Mouse (Mus musculus) myocyte (in vitro differentiated cells): ENCODE data around the gene Usp34. TPM values are rescaled to one million over a fixed set of nuclear protein-coding genes. Genes with fewer than 3 reads are reported as not detected.

Source experiments
- H3K27me3 ChIP-seq: one replicate; pipeline ENCODE4 v1.6.1; 2011; ENCODE audit not compliant: control insufficient read depth, insufficient read depth, insufficient read length
- H3K36me3 ChIP-seq: one replicate; pipeline ENCODE4 v1.6.1; 2011; ENCODE audit not compliant: control insufficient read depth, insufficient read depth
- H3K4me2 ChIP-seq: one replicate; pipeline ENCODE4 v1.6.1; 2011; ENCODE audit warnings: low read depth, control low read depth
- H3K4me3 ChIP-seq: one replicate; pipeline ENCODE4 v1.5.1; 2011; ENCODE audit warnings: mild to moderate bottlenecking, control low read depth, moderate library complexity
- H3K79me2 ChIP-seq: one replicate; pipeline ENCODE4 v1.6.1; 2011; ENCODE audit not compliant: control insufficient read depth, insufficient read depth
- H3ac ChIP-seq: one replicate; pipeline ENCODE4 v1.6.1; 2011; ENCODE audit not compliant: control insufficient read depth, insufficient read length
- CEBPB ChIP-seq: IDR thresholded peaks from 2 replicates; pipeline ENCODE4 v1.6.1; 2011; ENCODE audit warnings: mild to moderate bottlenecking, moderate library complexity; ENCODE audit not compliant: poor library complexity, insufficient read depth, severe bottlenecking
- E2F4 ChIP-seq: IDR thresholded peaks from one replicate; pipeline ENCODE4 v1.6.1; 2011; ENCODE audit warnings: mild to moderate bottlenecking, control low read depth, moderate library complexity; ENCODE audit not compliant: insufficient read depth
- MAX ChIP-seq: IDR thresholded peaks from one replicate; pipeline ENCODE4 v1.6.1; 2011; ENCODE audit warnings: low read depth, mild to moderate bottlenecking, control low read depth
- MYOD1 ChIP-seq, 3 experiments: IDR thresholded peaks; one replicate each; pipeline ENCODE4 v1.6.1; 2011; ENCODE audit warnings: control low read depth in 2 of 3, low read depth in 2 of 3, mild to moderate bottlenecking in 2 of 3, moderate library complexity in 1 of 3; ENCODE audit not compliant: insufficient read length in 2 of 3, control insufficient read depth in 1 of 3
- MYOG ChIP-seq, 3 experiments: IDR thresholded peaks; one replicate each; pipeline ENCODE4 v1.6.1; 2011; ENCODE audit warnings: control low read depth in 2 of 3, low read depth in 2 of 3, mild to moderate bottlenecking in 2 of 3; ENCODE audit not compliant: insufficient read length in 2 of 3, control insufficient read depth in 1 of 3, insufficient read depth in 1 of 3
- POLR2A ChIP-seq: IDR thresholded peaks from one replicate; pipeline ENCODE4 v1.6.1; 2011; ENCODE audit warnings: low read depth, mild to moderate bottlenecking, control low read depth, moderate library complexity; ENCODE audit not compliant: insufficient read length
- POLR2AphosphoS2 ChIP-seq: IDR thresholded peaks from one replicate; pipeline ENCODE4 v1.6.1; 2011; ENCODE audit warnings: low read depth, control low read depth; ENCODE audit not compliant: insufficient read length
- REST ChIP-seq: IDR thresholded peaks from one replicate; pipeline ENCODE4 v1.6.1; 2011; ENCODE audit warnings: mild to moderate bottlenecking, control low read depth, moderate library complexity; ENCODE audit not compliant: insufficient read depth, insufficient read length
- SRF ChIP-seq: IDR thresholded peaks from one replicate; pipeline ENCODE4 v1.6.1; 2011; ENCODE audit warnings: low read depth; ENCODE audit not compliant: control insufficient read depth, insufficient read length
- TCF12 ChIP-seq: IDR thresholded peaks from one replicate; pipeline ENCODE4 v1.6.1; 2011; ENCODE audit warnings: mild to moderate bottlenecking, control low read depth; ENCODE audit not compliant: poor library complexity, insufficient read depth, severe bottlenecking
- TCF3 ChIP-seq: IDR thresholded peaks from one replicate; pipeline ENCODE4 v1.6.1; 2011; ENCODE audit warnings: low read depth, control low read depth; ENCODE audit not compliant: insufficient read length
- USF1 ChIP-seq: IDR thresholded peaks from one replicate; pipeline ENCODE4 v1.6.1; 2011; ENCODE audit warnings: low read depth, mild to moderate bottlenecking, control low read depth, moderate library complexity
- polyA plus RNA-seq: library from polyadenylated mRNA; unstranded; fragments of >200 nt; fragmentation: generic; extraction: Trizol; gene quantifications from one replicate; pipeline ENCODE4 v1.2.1, GENCODE M21; 2012; ENCODE audit warnings: missing spikeins

The Usp34 gene
- polyA plus RNA-seq, 1 experiment = 7.2 TPM

DNA sequence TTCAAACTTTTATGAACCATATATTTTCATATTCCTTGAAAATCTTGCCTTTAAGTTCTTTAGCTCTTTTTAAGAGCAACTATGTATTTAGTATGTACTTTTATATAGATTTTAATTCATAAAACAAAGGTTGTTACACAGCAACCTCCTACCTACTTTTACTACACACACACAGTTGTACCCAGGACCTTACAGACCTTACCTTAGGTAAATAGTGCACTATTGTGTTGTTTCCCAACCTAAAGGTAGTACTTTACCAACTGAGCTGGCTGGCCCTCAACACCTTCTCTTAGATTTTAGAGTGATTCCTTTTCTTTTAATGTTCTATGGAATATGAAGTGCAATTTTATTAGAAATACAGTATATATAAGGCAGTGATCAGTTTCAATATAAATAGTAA lies 65.8 kb downstream of the Usp34 start:
- no peak overlapping the region for H3K4me2 ChIP-seq
- TF ChIP-seq TCF12 (no peak), REST (no peak), USF1 (no peak), MAX (no peak), CEBPB (no peak), POLR2AphosphoS2 (no peak), POLR2A (no peak), E2F4 (no peak), MYOD1 (IDR thresholded peaks at IDR 0.05; ENCODE audit: control insufficient read depth in 1 of 3, insufficient read length in 2 of 3, low read depth in 2 of 3) (no peak), MYOG (IDR thresholded peaks at IDR 0.05; ENCODE audit: control insufficient read depth in 1 of 3, insufficient read depth in 1 of 3, insufficient read length in 2 of 3, low read depth in 2 of 3) (no peak), TCF3 (no peak), SRF (no peak)
- H3K36me3 ChIP-seq = peaks cover 48% of the 10 kb centered on the region
- H3K27me3 ChIP-seq = no peaks in the 10 kb centered on the region
- H3K79me2 ChIP-seq = no peaks in the 10 kb centered on the region
- H3K4me3 ChIP-seq = no peak overlapping the region
- no peak overlapping the region for H3ac ChIP-seq

GRCm38 (mm10) chr11:23380055-23380454 lies 73.4 kb downstream of the Usp34 start:
- H3K4me3 ChIP-seq = no peak overlapping the region
- H3ac ChIP-seq = no peak overlapping the region
- no peaks in the 10 kb centered on the region for H3K79me2 ChIP-seq
- H3K27me3 ChIP-seq = no peaks in the 10 kb centered on the region
- no peak for TF ChIP-seq MYOG (IDR thresholded peaks at IDR 0.05; ENCODE audit: control insufficient read depth in 1 of 3, insufficient read depth in 1 of 3, insufficient read length in 2 of 3, low read depth in 2 of 3)
- TF ChIP-seq SRF = no peak
- no peak for TF ChIP-seq TCF12
- TF ChIP-seq MAX = no peak
- TF ChIP-seq REST = no peak
- no peak for TF ChIP-seq POLR2A
- peaks cover 63% of the 10 kb centered on the region for H3K36me3 ChIP-seq
- no peak overlapping the region for H3K4me2 ChIP-seq

GRCm38 (mm10) chr11:23380595-23380994 lies 73.9 kb downstream of the Usp34 start:
- no peaks in the 10 kb centered on the region for H3K79me2 ChIP-seq
- H3K27me3 ChIP-seq = no peaks in the 10 kb centered on the region
- TF ChIP-seq USF1 = no peak
- no peak for TF ChIP-seq TCF12
- no peak for TF ChIP-seq REST
- no peak for TF ChIP-seq SRF
- TF ChIP-seq E2F4 = no peak
- no peak for TF ChIP-seq MAX
- TF ChIP-seq MYOD1 (IDR thresholded peaks at IDR 0.05; ENCODE audit: control insufficient read depth in 1 of 3, insufficient read length in 2 of 3, low read depth in 2 of 3) = no peak
- TF ChIP-seq CEBPB = no peak
- TF ChIP-seq TCF3 = no peak
- no peak for TF ChIP-seq POLR2A
- TF ChIP-seq POLR2AphosphoS2 = no peak
- no peak for TF ChIP-seq MYOG (IDR thresholded peaks at IDR 0.05; ENCODE audit: control insufficient read depth in 1 of 3, insufficient read depth in 1 of 3, insufficient read length in 2 of 3, low read depth in 2 of 3)
- H3K4me2 ChIP-seq = no peak overlapping the region
- no peak overlapping the region for H3ac ChIP-seq
- no peak overlapping the region for H3K4me3 ChIP-seq
- peaks cover 66% of the 10 kb centered on the region for H3K36me3 ChIP-seq

- H3K79me2 ChIP-seq = no peaks in the 10 kb centered on the region
- H3ac ChIP-seq = no peak overlapping the region
- H3K4me3 ChIP-seq = no peak overlapping the region
- H3K4me2 ChIP-seq = no peak overlapping the region
- TF ChIP-seq SRF (no peak), POLR2A (no peak), POLR2AphosphoS2 (no peak), MYOG (IDR thresholded peaks at IDR 0.05; ENCODE audit: control insufficient read depth in 1 of 3, insufficient read depth in 1 of 3, insufficient read length in 2 of 3, low read depth in 2 of 3) (no peak), TCF3 (no peak)
- no peaks in the 10 kb centered on the region for H3K27me3 ChIP-seq
- H3K36me3 ChIP-seq = peaks cover 55% of the 10 kb centered on the region
These were observed 76.1 kb downstream of the Usp34 start for GRCm38 (mm10) chr11:23382787-23383186.

- Histone ChIP-seq H3ac (no peak overlapping the region), H3K79me2 (no peaks in the 10 kb centered on the region), H3K36me3 (peaks cover 69% of the 10 kb centered on the region), H3K4me2 (no peak overlapping the region), H3K4me3 (no peak overlapping the region), H3K27me3 (no peaks in the 10 kb centered on the region)
- no peak for TF ChIP-seq POLR2AphosphoS2
- TF ChIP-seq POLR2A = no peak
- TF ChIP-seq REST = no peak
- no peak for TF ChIP-seq E2F4
- no peak for TF ChIP-seq USF1
- TF ChIP-seq TCF12 = no peak
- TF ChIP-seq MAX = no peak
- TF ChIP-seq MYOG (IDR thresholded peaks at IDR 0.05; ENCODE audit: control insufficient read depth in 1 of 3, insufficient read depth in 1 of 3, insufficient read length in 2 of 3, low read depth in 2 of 3) = no peak
- TF ChIP-seq SRF = no peak
- no peak for TF ChIP-seq MYOD1 (IDR thresholded peaks at IDR 0.05; ENCODE audit: control insufficient read depth in 1 of 3, insufficient read length in 2 of 3, low read depth in 2 of 3)
- TF ChIP-seq TCF3 = no peak
- no peak for TF ChIP-seq CEBPB
These were observed 83.0 kb downstream of the Usp34 start for GRCm38 (mm10) chr11:23389649-23390048.
